32 mouse cellular contexts compared by ENCODE assay signal in genomic region chr12:31090401-31090800, GRCm38 (mm10). TPM values are rescaled to one million over a fixed set of nuclear protein-coding genes. Genes with fewer than 3 reads are reported as not detected.
A peak's percentile ranks its signal among the peaks of the same experiment; 100 is the strongest.
DNase-seq lines count a peak whose midpoint lies in the region; ATAC-seq lines count a peak whose summit lies in the region.
"Had no signal": no experiment of that assay in that cellular context is flagged by ENCODE, and none has a peak within 500 bp of the region (broad histone marks: within the 10 kb centered on the region; RNA-seq: fewer than 3 reads in every experiment).

No protein-coding gene starts in this region.

- no peak overlapping the region for H3K4me3 ChIP-seq in hindbrain, embryonic 12.5 days
- no peak overlapping the region for H3K4me3 ChIP-seq in hindbrain, embryonic 11.5 days (ENCODE audit: low read depth, low read length)
- H3K4me3 ChIP-seq: embryonic facial prominence, embryonic 12.5 days; gastrocnemius, adult 2 months; heart, embryonic 13.5 days; hindbrain, embryonic 13.5 days; limb, embryonic 13.5 days; lung, embryonic 15.5 days; neural tube, embryonic 12.5 days had no signal

- H3K27me3 ChIP-seq in hindbrain, embryonic 12.5 days = no peaks in the 10 kb centered on the region
- no peaks in the 10 kb centered on the region for H3K27me3 ChIP-seq in hindbrain, embryonic 11.5 days (ENCODE audit: control insufficient read depth, insufficient read depth, low read length)
- H3K27me3 ChIP-seq: embryonic facial prominence, embryonic 12.5 days; heart, embryonic 13.5 days; hindbrain, embryonic 13.5 days; limb, embryonic 13.5 days; lung, embryonic 15.5 days; neural tube, embryonic 12.5 days had no signal

- H3K4me1 ChIP-seq in hindbrain, embryonic 12.5 days = no peaks in the 10 kb centered on the region
- no peaks in the 10 kb centered on the region for H3K4me1 ChIP-seq in hindbrain, embryonic 11.5 days (replicated peaks; ENCODE audit: control insufficient read depth, insufficient read depth, low read length)
- H3K4me1 ChIP-seq: embryonic facial prominence, embryonic 12.5 days; hindbrain, embryonic 13.5 days; limb, embryonic 13.5 days; lung, embryonic 15.5 days; neural tube, embryonic 12.5 days had no signal

- no peak overlapping the region for H3K27ac ChIP-seq in hindbrain, embryonic 12.5 days
- no peak overlapping the region for H3K27ac ChIP-seq in hindbrain, embryonic 11.5 days (ENCODE audit: low read depth, low read length)
- H3K27ac ChIP-seq: embryonic facial prominence, embryonic 12.5 days; gastrocnemius, adult 2 months; heart, embryonic 13.5 days; hindbrain, embryonic 13.5 days; kidney, postnatal 0 days; limb, embryonic 13.5 days; lung, embryonic 15.5 days; neural tube, embryonic 12.5 days had no signal

- H3K9ac ChIP-seq in hindbrain, embryonic 12.5 days = no peak overlapping the region
- no peak overlapping the region for H3K9ac ChIP-seq in hindbrain, embryonic 11.5 days (ENCODE audit: low read depth, low read length)
- H3K9ac ChIP-seq: embryonic facial prominence, embryonic 12.5 days; heart, embryonic 13.5 days; hindbrain, embryonic 13.5 days; limb, embryonic 13.5 days; lung, embryonic 15.5 days; neural tube, embryonic 12.5 days had no signal

- intact Hi-C loops in heart, postnatal 25 days (cut with DNase I) = no loop called here
- intact Hi-C loops in heart, postnatal 10 days (cut with DNase I) = no loop called here

- H3K36me3 ChIP-seq in hindbrain, embryonic 12.5 days = no peaks in the 10 kb centered on the region
- H3K36me3 ChIP-seq in hindbrain, embryonic 11.5 days (ENCODE audit: control insufficient read depth, insufficient read depth, low read length) = no peaks in the 10 kb centered on the region
- H3K36me3 ChIP-seq: embryonic facial prominence, embryonic 12.5 days; G1E; heart, embryonic 13.5 days; hindbrain, embryonic 13.5 days; limb, embryonic 13.5 days; lung, embryonic 15.5 days; neural tube, embryonic 12.5 days had no signal

- WGBS in hindbrain, embryonic 12.5 days = 25% methylated on average over 6 of the region's 6 CpGs
- 15% methylated on average over 6 of the region's 6 CpGs for WGBS in hindbrain, embryonic 11.5 days

- DNase-seq in hindbrain, embryonic 11.5 days (ENCODE audit: low spot score) = no peak
- DNase-seq in ovary, postnatal 36 days (ENCODE audit: low spot score) = peak; percentile 34
- no peak for DNase-seq in ovary, postnatal 14 days (ENCODE audit: low spot score)
- peak; percentile 15 to 27 for DNase-seq in adrenal gland, postnatal 36 days
- no peak for DNase-seq in heart, postnatal 25 days (ENCODE audit: low spot score)
- no peak for DNase-seq in heart, postnatal 10 days
- DNase-seq: B cell, adult 2 months; cerebellum, adult 9-10 months; embryo, embryonic 11 days; gastrocnemius, adult 2 months; gastrocnemius, postnatal 36 days; heart, adult 18-20 months; heart, postnatal 14 days; kidney, adult 8-10 months; kidney, postnatal 4 days; spleen, adult 18-20 months; thymus, postnatal 4 days had no signal

- 0 out of 2 replicates have a peak, but pooled peaks have one; percentile 32 for ATAC-seq in hindbrain, embryonic 12.5 days (ENCODE audit: low FRiP score)
- ATAC-seq in hindbrain, embryonic 11.5 days (ENCODE audit: low FRiP score) = no peak
- ATAC-seq: forebrain, embryonic 16.5 days; intestine, embryonic 16.5 days; Patski had no signal

- H3K4me2 ChIP-seq in hindbrain, embryonic 12.5 days (replicated peaks) = no peak overlapping the region
- no peak overlapping the region for H3K4me2 ChIP-seq in hindbrain, embryonic 11.5 days (replicated peaks; ENCODE audit: low read depth, low read length)
- H3K4me2 ChIP-seq: embryonic facial prominence, embryonic 12.5 days; heart, embryonic 13.5 days; hindbrain, embryonic 13.5 days; limb, embryonic 13.5 days; liver, embryonic 11.5 days; lung, embryonic 15.5 days; midbrain, embryonic 11.5 days; neural tube, embryonic 12.5 days had no signal

- no peaks in the 10 kb centered on the region for H3K9me3 ChIP-seq in hindbrain, embryonic 12.5 days (replicated peaks)
- H3K9me3 ChIP-seq in hindbrain, embryonic 11.5 days (ENCODE audit: control insufficient read depth, low read length) = no peaks in the 10 kb centered on the region
- H3K9me3 ChIP-seq: embryonic facial prominence, embryonic 12.5 days; G1E; heart, embryonic 13.5 days; hindbrain, embryonic 13.5 days; lung, embryonic 15.5 days; neural tube, embryonic 12.5 days had no signal

RNA-seq across cellular contexts. Expression of gene Fam110c, which starts 16.7 kb away (rescaled TPM):
- 0.21 and 0.30 TPM in 2 replicates for polyA plus RNA-seq in hindbrain, embryonic 12.5 days (2016; fragmentation: Nextera tagmentation; extraction: Ambion mirVana)
- polyA plus RNA-seq in hindbrain, embryonic 11.5 days (2014; fragmentation: Nextera tagmentation; extraction: Ambion mirVana) = 0.08 and 0.17 TPM in 2 replicates
- under 1 TPM; 0.66 to 0.72 TPM for total RNA-seq in adrenal gland, postnatal 36 days (2021)
- under 1 TPM; 0.29 to 0.50 TPM for total RNA-seq in heart, postnatal 25 days (2021)
- total RNA-seq in heart, postnatal 10 days (2021) = under 1 TPM; 0.26 to 0.52 TPM
- total RNA-seq: gastrocnemius, adult 2 months; gastrocnemius, postnatal 36 days; left cerebral cortex, adult 8-10 months had no signal
- polyA plus RNA-seq: G1E; neural tube, embryonic 12.5 days; Patski had no signal

Comparison
In these comparisons a context has a peak if more than half of its experiments do, and no peak if none do; other contexts are left out.
1. DNase-seq: peak in ovary, postnatal 36 days (single experiment) and adrenal gland, postnatal 36 days (2 of 2); none in hindbrain, embryonic 11.5 days (single experiment), ovary, postnatal 14 days (single experiment), heart, postnatal 25 days (single experiment) and heart, postnatal 10 days (0 of 2).